Mouse (Mus musculus) adrenal gland, postnatal 36 days (tissue): ENCODE measurements around the gene Ckmt1. TPM values are rescaled to one million over a fixed set of nuclear protein-coding genes. Genes with fewer than 3 reads are reported as not detected.

ENCODE experiments used
- DNase-seq, 2 experiments: peaks; one replicate each; pipeline ENCODE4 v3.0.0; 2021; ENCODE audit warnings: mixed read lengths in 1 of 2
- total RNA-seq, 2 experiments: library from RNA; stranded (reverse); gene quantifications; 2 replicates each; pipeline ENCODE4 v1.2.3; 2021

The Ckmt1 gene
- total RNA-seq, 2 experiments from 2014 or later, result 5.8 to 6.6 TPM

DNA sequence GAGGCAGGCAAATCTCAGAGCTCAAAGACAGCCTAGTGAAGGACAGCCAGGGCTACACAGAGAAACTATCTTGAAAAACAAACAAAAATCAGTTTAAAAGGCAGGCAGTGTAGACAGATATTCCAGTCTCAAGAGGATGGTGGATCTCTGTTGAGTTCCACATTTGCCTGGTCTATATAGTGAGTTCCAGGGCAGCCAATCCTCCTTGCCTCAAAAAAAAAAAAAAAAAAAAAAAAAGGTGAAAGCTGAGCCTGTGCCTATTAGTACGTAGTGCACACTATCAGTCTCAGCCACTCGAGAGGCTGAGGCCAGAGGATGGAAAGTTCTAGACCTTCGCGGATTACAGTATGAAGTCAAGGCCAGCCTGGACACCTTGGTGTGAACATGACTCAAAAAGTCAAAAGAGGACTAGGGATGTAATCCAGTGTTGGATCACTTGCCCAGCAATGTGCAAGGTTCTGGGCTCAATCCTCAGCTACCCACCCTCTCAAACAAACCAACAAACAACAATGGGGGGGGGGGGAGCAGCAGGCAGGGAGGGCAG, 55.4 kb downstream of the Ckmt1 start:
- peak; percentile 50 to 62 for DNase-seq

Other genes starting within 250 kb of the Ckmt1 start
- gene Tgm7, start 247.9 kb upstream of the Ckmt1 start, total RNA-seq, result not detected
- 10 to 100 TPM; 19.4 to 21.4 TPM for gene Adal, start 217.3 kb upstream of the Ckmt1 start, total RNA-seq
- 10 to 100 TPM in 1 of 2 experiments, 1 to 10 TPM in 1; 9.0 to 10.2 TPM for gene Lcmt2, start 217.1 kb upstream of the Ckmt1 start, total RNA-seq
- gene Tubgcp4, start 187.1 kb upstream of the Ckmt1 start, total RNA-seq, result 10 to 100 TPM; 36.6 to 44.3 TPM
- 10 to 100 TPM; 15.1 to 18.2 TPM for gene Zscan29, start 186.6 kb upstream of the Ckmt1 start, total RNA-seq
- gene Trp53bp1, start 86.3 kb upstream of the Ckmt1 start, total RNA-seq, result 10 to 100 TPM; 59.0 to 73.9 TPM
- gene Map1a, start 68.1 kb upstream of the Ckmt1 start, total RNA-seq, result 1 to 10 TPM; 6.0 to 7.0 TPM
- 10 to 100 TPM; 49.5 to 50.3 TPM for gene Ppip5k1, start 2.3 kb upstream of the Ckmt1 start, total RNA-seq
- gene Strc, start 29.5 kb downstream of the Ckmt1 start, total RNA-seq, result under 1 TPM; 0.10 to 0.76 TPM
- gene Pdia3, start 56.1 kb downstream of the Ckmt1 start, total RNA-seq, result 100 to 1,000 TPM; 412 to 415 TPM
- 1 to 10 TPM; 1.9 to 2.9 TPM for gene Catsper2, start 56.1 kb downstream of the Ckmt1 start, total RNA-seq
- under 1 TPM; 0.17 to 0.36 TPM for gene Ell3, start 86.6 kb downstream of the Ckmt1 start, total RNA-seq
- 100 to 1,000 TPM; 333 to 337 TPM for gene Serf2, start 91.5 kb downstream of the Ckmt1 start, total RNA-seq
- gene Hypk, start 95.6 kb downstream of the Ckmt1 start, total RNA-seq, result 10 to 100 TPM; 33.0 to 34.7 TPM
- under 1 TPM in 1 of 2 experiments, not detected in 1; 0.20 TPM for gene Serinc4, start 99.1 kb downstream of the Ckmt1 start, total RNA-seq
- gene Mfap1b, start 116.4 kb downstream of the Ckmt1 start, total RNA-seq, result 10 to 100 TPM; 37.8 to 39.9 TPM
- gene Mfap1a, start 149.0 kb downstream of the Ckmt1 start, total RNA-seq, result 10 to 100 TPM; 32.0 to 33.1 TPM
- gene Wdr76, start 149.0 kb downstream of the Ckmt1 start, total RNA-seq, result 1 to 10 TPM; 3.4 to 3.7 TPM